Mouse (Mus musculus): ENCODE data around the gene Sdr9c7.

GRCm38 (mm10) chr10:127898218-127898617 is at the start of gene Sdr9c7:
- no peak for TF ChIP-seq CTCF (IDR thresholded peaks at IDR 0.05; ENCODE audit: low read depth)
- TF ChIP-seq EP300 (IDR thresholded peaks at IDR 0.05; ENCODE audit: low read depth), result no peak
